Mouse (Mus musculus): ENCODE results near the gene Fto.
A peak's percentile ranks its signal among the peaks of the same experiment; 100 is the strongest.

Gene Fto

DNA sequence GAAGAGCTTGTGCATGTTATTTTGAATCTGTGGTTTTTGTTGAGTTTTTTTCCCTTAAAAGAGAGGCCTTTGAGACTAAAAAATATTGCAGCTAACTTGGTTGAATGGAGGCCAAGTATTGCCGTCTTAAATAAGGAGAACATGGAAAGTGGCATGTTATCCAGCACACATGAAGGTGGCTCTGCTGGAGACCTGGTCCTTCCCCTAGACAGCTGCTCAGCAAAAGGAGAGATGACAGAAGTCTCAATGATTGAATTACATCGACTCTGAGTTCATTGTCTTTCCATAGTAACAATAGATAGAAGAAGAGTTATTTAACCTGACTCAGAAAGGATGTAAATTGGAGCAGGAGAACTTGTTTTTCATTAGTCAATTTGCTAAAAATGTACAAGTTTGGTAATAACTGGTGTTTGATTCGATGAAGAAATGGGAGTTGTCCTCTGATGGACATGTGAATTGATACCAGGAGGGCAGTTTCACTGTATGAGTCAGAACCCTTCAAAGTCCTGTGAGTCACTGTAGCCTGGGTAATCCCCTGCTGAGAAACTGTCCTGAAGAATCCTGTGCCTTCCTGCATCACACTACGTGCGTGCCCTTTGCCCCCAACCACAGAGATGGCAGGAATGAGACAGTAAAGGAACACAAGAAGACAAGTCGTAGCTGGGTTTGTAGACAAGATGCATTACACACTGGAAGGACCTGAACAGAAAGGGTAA lies 82.2 kb downstream of the Fto start:
- DNase-seq, result no peak

DNA sequence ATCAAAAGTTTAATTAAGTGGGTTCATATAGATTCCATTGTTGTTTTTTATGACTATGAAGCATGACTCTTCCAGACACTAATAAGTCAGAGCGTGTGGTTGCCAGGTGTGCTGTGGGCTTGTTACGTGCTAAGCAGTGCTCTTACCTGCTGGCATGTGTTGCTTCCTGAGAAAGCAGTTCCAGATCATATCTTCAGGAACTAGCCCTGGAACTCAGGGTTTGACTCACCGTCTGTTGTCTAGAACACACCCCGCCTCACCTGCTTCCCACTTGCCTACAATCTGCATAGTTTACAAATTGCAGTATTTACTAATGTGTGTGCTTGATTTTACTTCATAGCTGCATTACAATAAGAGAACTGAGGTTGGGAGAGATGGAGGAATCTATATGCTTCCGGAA lies 84.7 kb downstream of the Fto start:
- DNase-seq, result no peak

DNA sequence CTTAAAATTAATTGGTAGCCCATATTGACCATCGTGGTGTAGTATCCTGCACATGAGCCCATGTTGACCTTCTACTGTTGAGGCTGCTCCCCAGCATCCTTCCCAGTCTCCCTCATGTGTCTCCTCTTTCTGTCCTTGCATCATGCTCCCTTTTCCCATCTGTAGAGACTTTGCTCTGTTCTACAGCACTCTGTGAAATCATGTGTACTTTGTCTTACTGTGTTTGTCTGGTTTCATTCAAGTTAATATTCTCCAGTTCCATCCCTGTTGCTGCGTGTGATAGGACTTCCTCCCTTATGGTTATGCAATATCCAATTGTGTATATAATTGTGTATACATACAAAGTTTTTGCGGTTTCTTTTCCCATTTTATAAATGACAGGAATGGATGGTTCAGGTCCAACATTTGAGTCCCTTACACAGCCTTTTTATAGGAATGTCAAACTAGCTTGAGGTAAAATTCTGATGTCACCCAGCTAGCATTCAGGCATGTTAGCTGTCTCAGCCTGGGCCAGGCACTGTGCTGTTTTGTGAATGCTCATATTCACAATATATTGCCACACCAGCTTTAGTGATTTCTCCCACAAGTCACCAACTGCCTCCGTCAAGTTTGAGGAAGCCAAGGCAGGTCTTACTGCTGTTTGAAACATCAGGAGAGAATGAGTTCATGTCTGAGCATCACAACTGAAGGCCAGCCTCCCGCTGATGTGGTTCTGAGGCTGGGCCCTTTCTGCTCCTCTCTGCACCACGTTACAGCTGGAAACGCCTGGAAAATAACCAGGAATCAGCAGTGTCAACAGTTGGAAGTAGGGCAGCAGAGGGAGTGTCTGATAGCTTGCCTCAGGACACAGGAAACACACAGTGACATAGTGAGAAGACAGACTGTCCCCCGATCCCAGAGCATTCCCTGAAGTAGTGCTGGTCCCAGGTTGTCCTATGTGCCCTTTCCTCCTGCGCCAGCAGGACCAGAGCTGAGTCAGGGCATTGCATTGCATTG lies 90.0 kb downstream of the Fto start:
- no peak for DNase-seq

DNA sequence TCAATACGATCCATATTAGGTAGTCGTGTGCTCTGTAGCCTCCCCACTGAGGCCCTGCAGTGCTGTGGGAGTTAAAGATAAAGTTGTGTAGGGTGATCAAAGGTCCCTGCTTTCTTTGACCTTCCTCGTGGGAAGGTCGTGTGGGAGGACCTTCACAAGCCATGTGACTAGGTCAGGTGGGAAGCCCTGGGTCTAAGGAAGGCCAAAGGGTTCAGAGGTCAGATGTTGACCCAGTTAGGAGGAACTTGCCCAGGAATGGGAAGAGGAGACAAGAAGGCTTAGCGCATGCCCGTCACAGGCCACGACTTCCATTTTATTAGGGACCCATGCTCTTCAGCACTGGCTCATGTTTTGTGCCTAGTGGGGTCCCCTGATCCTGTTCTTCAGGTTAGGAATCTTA lies 91.0 kb downstream of the Fto start:
- no peak for DNase-seq

DNA sequence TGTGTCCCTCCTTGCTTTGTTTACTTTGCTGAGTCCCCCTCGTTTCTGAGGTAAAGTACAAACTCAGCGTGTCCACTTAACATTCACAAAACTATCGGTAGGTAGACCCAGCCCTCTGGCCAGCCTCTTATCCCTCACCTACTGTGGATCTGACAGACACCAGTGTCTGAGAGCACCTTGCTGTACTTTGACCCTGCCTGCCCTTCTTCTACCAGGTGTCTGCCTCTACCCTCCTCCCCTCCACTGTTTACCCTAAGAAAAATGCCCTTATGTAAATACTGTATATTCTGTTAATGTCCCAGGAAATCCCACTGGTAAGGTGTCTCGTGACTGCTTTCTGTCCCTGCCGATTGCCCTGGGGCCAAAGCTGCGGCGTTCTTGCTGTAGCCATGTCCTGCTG lies 91.8 kb downstream of the Fto start:
- DNase-seq, result no peak

DNA sequence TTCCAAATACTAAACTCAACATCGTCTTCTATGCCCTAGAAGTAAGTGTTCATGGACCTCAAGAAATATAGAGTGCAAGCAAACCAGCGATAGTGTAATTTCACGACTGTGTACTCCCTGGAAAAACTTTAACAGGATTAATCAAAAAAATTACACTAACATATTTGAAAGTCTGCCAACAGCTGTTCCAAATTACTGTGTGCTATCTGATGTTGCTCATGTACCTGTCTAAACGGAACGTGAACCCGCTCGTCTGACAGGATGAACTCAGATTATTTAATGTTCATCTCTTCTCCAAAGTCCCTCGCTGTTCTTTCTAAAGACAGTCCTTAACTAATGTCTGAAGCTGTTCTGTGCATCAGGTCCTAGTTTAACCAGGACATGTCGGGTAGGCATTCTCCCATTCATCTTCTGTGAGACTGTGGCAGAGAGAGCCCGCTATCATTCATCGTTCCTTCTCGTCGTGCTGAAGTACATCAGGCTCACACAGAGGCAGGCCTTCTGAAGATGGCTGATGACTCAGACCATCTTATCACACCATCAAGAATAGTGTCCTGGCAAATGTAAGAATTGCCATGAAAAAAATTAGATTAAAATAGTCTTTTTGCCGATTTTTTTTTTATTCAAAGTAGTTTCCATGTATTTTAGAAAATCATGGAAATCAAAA lies 93.4 kb downstream of the Fto start:
- no peak for DNase-seq

DNA sequence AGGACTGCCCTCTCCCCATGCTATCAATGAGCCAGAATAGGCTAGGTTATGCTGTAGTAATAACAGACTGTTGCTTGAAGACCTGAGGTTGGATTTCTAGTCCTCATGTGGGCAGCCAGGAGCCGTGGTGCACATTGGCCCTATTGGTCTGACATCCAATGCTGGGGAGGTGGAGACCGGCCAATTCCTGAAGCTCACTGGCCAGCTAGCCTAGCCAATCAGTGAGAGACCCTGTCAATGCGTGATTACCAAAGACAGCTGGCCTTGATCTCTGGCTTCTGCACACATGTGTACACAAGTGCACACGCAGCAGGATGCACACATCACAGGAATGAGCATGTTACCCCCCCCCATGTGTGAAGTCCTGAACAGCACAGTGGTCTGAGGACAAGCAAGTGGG lies 94.6 kb downstream of the Fto start:
- DNase-seq, result no peak

DNA sequence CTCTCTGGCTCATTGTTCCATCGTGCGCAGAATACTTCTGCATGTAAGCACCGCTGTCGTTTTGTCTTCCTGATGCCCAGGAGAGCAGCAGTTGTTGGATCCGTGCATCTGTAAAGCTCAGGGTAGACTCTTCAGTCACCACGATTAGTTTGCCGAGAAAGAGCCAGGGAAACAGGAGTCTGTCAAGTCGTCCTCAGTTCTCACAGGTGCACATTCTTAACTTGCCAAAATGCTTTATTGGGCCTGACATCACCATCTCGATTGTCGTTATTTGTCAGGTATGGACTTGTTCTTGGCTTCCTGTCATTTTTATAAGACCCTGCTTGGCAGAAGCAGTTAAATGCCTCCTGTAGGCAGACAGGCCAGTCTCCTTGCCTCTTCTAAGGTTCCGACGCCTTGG lies 96.7 kb downstream of the Fto start:
- DNase-seq, result no peak

DNA sequence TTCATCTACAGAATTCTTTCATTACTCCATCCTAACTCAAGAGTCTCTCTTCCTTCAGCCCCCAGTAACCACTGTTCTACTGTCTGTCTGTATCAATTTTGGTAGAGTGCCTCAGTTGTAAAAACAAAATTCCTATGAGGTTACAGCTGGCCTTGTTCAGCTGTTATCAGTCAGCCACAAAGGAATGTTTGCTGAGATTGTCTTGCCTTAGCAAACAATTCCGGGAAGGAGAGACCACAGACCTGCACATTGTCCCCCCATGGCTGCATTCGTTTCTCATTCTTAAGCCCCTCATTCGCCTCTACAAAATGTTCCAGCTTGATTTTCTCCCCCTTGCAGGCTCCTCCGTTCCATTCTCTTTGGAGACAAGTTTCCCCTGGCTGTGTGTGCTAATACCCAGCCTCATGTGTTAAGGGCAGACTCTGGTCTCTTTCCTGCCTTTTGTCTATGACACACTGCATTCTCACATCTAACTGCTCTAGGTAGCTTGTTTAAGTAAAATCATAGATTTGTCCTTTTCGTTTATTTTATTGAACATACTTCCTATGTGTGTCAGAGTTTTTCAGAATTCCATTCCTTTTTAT lies 111.3 kb downstream of the Fto start:
- no peak for DNase-seq

DNA sequence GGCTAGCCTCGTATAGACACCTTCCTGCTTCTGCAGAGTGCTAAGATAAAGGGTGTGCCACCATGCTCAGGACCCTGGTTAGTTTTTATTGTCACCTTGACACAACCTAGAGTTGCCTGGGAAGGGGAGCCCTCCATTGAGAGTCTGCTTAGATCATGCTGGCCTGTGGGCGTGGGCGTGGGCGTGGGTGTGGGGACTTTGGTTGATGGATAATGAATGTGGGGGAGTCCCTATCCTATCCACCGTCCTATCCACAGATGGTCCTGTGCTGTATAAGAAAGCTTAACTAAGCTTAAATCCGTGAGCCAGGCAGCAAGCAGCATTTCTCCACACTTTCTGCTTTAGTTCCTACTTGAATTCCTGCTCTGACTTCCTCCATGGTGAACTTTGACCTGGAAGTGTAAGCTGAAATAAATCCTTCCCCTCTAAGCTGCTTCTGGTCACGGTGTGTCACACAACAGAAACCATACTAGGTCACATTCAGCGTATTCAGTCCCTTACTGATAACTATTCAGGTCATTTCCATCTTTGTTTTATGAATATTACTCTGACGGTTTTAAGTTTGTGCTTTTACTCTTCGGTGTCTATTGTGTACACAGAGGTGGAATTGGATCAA lies 112.0 kb downstream of the Fto start:
- DNase-seq, result no peak

DNA sequence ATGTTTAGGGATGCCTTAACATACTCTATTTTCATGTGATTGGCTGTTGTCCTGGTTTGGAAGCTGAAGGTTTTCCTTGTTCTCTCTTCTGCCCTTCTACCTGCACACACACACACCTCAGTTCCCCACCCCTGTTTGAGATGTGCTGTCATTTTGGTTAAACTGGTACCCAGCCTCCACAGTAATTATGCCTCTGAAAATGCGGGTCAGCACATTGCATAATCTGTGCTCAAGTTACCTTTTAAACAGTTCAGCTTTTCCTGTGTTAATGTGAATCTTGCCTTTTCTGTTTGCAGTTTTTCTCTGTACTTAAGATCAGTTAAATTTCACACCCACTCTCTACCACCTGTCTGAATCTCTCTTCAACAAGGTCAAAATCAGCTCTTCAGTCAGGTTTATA lies 113.2 kb downstream of the Fto start:
- DNase-seq, result peak; percentile 54

DNA sequence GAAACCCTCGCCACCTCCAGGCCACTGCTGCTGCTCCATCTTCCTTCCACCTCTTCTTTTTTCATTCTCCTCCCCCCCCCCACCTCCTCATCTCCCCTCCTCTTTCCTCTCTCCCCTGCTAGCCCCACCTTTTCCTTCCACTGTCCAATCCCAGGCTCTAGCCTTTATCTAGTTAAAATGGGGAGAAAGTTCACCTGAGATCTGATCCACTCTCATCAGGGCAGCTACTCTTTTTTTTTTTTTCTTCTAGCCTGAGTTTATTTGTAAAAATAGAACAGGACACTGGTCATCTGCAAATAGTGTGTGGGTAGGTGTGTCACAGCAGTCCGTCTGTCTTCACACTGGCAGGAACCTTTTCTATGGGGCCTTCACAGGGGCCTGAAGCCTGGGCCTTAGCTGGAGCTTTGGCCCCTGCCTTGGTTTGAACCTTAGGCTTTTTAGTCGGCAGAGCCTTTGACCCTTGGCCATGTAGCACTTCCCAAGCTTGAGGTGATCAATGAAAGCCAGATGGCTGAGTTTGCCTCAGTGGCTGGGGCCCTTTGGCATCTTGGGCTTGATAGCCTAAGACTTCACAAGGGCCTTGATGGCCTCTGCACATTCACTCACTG lies 117.1 kb downstream of the Fto start:
- DNase-seq, result no peak

DNA sequence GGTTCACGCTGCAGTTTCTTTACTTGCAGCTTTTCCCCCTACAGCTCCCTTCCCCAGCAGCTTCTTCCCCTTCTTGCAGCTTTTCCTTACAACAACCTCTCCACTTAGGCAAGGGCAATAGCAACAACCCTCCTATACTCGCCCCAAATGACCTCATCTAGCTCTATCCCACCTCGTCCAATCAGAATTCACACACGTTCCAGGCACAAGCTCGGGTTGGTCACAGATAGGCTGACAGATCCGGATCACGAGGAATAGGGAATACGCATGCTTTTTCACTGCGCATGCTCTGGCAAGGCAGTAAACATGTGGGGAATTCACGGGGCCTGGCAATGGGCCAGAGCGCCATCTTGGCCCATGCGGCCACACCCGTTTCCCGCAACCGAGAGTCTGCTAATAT lies 122.7 kb downstream of the Fto start:
- no peak for DNase-seq

DNA sequence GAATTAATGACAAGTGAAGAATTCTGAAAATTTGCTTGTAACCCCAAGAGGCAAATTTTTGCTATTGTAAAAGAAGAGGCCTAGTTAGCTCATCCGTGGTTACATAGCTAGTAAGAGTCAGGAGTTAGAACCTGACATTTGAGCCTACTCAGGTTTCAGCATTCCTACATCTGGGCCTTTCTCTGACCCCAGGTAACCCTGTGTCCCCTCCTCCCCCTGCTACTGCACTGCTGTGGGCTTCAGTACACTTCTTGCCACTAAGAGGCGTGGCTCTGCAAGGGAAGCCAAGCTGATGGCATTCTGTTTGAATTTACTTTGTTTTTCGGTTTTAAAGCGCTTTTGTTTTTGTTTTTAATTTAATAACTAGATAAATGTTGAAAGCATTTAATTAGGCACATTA lies 130.6 kb downstream of the Fto start:
- DNase-seq, result peak; percentile 33

DNA sequence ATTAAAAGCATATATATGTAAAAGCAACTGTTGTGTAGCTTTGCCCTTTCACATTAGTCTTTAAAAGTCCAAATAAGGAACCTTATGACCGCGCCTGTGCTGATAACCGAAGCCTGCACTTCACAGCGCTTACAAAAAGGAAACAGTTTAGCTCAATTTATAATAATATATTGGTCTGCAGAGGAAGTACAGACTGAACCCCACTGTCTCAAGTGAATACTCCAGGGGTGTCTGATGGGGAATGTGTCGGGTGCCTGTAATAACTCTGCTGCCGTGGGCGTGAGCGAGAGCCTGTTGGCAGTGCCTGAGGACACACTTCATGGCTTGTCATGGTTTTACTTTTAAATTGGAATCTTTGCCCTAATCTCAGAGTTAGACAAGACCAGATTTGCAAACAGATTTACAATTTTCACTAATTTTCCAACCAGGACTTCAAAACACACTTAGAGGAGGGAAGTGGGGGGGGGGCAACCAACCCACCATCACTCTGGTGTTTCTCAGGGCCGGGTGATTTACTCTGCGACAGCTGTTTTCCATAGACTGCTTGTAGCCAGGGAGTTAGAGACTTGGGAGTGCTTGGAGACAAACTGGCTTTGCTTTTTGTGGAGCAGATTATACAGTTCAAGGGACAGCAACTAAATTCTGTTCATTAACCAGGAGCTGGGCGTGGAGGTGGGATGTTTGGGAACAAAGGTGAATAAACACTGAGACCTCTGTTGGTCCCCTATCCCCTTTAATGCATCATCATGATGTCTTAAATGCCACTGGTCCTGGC lies 131.5 kb downstream of the Fto start:
- DNase-seq, result peak; percentile 64

DNA sequence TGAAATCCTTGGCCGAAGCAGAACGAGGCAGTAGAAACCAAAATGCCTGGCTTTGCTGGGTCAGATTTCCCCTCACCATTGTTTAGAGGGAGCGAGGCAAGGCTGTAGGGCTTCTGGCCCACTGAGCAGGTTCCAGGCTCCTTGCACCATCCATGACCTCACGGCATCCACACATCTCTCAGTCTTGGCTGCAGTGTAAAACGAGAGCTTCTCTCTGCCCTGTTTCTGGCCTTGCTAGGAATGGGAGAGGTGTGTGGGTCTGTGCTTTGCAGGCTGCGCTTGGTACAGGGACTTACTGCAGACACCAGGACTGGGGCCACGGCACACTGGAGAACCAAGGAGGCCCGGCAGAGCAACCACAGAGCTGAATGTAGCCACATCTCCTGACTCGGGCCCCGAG lies 132.2 kb downstream of the Fto start:
- DNase-seq, result no peak

DNA sequence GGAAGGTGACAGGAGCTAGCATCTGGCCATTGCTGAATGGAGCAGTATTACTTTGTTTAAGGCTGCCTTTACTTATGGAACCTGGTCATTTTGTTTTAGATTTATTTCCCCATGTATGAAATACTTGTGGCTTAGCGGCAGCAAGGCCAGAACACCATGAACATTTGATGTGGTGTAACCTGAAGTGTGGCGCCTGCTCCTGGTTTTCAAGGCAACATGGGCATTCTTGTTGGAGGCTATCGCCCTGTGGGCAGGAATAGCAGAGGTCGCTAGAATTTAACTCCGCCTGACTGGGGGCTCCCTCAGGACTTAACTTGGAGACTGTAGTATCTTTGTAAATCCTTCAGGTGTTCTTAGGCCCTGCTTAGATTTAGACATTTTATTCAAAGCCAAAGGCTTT lies 132.7 kb downstream of the Fto start:
- DNase-seq, result no peak

DNA sequence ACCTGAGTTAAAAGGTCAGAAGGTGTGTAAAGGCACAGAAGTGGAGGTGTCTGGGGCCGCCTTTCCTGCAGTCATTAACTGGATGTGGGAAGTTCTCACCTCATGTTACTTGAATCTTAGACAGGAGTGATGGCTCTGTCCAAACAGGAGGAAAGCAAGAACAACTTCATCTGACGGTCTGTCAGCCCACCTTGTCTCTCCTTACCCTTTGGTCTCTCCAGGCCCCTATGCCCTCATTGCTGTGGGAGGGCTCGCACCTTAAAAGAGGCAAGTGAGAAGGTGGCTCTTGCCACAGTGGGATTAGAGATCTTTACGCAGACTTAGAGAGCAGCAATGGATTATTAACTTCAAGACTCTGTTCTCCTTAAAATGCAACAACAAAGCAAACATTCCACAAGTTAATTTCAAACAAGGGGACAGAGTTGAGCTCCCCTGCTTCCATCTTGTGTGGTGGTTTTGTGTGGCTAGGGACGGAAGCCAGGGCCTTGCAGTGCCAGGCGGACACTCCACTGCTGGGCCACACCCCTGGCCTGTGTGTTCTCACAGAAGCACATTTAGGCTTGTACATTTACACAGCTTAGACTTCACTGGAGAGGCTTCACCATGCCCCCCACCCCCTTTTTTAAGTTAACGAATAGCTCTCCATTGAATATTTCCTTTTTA lies 135.5 kb downstream of the Fto start:
- peak; percentile 45 for DNase-seq

DNA sequence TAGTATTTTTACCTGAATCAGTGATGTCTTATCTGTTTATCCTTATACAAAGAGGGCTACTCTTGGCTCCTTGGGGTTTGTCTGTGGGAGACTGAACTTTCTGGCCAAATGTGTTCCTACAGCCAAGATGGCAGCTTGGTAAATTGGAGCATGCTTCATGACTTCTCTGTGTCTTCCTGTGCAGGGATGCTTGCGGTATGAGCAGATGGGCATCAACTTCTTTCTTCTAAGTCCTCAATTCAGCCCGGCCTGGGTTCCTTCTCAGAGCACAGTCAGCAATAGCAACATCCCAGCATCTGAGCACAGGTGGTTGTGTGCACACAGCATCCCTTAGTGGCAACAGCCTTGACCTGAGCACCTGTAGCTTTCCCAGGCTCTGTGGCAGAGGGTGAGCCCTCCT lies 141.6 kb downstream of the Fto start:
- no peak for DNase-seq

DNA sequence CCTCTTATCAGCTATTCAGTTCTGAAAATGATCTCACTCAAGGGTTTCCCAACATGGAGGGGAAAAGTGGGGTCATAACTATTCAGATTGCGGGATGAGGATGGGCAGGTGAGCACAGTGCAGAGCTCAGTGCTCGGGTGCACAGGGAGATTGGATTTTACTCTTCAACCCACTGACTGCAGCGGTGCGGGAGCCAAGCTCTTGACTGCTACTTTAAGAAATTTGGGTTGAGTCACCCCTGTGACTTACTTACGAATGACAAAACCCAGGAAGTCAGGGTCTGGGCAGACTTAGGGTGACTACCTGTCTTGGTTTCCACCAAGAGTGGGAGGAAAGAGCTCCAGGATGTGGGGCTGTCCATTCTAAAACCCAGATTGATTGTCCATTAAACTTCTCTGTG lies 142.3 kb downstream of the Fto start:
- no peak for DNase-seq

DNA sequence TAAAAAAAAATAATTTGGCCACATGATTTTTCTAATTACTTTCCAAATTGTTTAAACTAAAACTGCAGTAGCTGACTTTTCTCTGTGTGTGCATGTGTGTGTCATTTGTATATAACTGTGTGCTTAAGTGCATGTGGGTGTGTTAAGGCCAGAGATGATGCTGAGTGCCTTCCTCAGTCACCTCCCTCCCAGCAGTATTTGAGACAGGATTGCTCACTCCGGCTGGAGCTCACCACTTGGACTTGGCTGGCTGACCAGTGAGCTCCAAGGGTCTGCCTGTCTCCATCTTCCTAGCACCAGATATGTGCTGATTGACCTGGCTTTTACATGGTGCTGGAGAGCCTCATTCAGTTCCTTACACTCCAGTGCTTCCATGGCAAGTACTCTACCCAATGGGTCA lies 144.7 kb downstream of the Fto start:
- no peak for DNase-seq

All from kidney, adult 11 months (tissue).